Mouse (Mus musculus) erythroblast, embryonic 14.5 days (primary cell): ENCODE data around the gene Tnrc6c.

Experiments
- GATA1 ChIP-seq: IDR thresholded peaks from 2 replicates; pipeline ENCODE4 v1.6.1; 2012; ENCODE audit warnings: low read length, inconsistent platforms, mixed read lengths
- TAL1 ChIP-seq: IDR thresholded peaks from 3 replicates; pipeline ENCODE4 v1.6.1; 2012; ENCODE audit warnings: low read length, inconsistent platforms, mixed read lengths

- TF ChIP-seq GATA1 = no peak
- no peak for TF ChIP-seq TAL1
These were observed 101.8 kb downstream of the Tnrc6c start for GRCm38 (mm10) chr11:117755891-117756290.
